Mouse (Mus musculus): ENCODE measurements around the gene Tmem33.

- TF ChIP-seq CTCF (IDR thresholded peaks at IDR 0.05; ENCODE audit: insufficient read depth, low read length), result no peak
- TF ChIP-seq POLR2A (IDR thresholded peaks at IDR 0.05; ENCODE audit: borderline replicate concordance, extremely low read depth, low read depth, low read length), result no peak
Observed at GRCm38 (mm10) chr5:67311811-67312521, 51.6 kb downstream of the Tmem33 start.
